Mouse (Mus musculus) thymus, adult 2 months (tissue): ENCODE results near the gene Igtp.

Source experiments
- CTCF ChIP-seq: fragments of 200-500 bp; IDR thresholded peaks from 2 replicates; pipeline ENCODE4 v1.5.1; 2012; ENCODE audit warnings: mild to moderate bottlenecking, control low read depth, low read length, moderate library complexity, borderline replicate concordance; ENCODE audit not compliant: control insufficient read depth, poor library complexity, insufficient read depth; ENCODE audit errors: extremely low read depth
- POLR2A ChIP-seq: fragments of 200-500 bp; IDR thresholded peaks from 2 replicates; pipeline ENCODE4 v1.6.1; 2012; ENCODE audit warnings: mild to moderate bottlenecking, low read length, control low read depth, moderate library complexity; ENCODE audit not compliant: control insufficient read depth, poor library complexity, insufficient read depth; ENCODE audit errors: extremely low read depth

GRCm38 (mm10) chr11:58231156-58231555, 31.8 kb downstream of the Igtp start:
- TF ChIP-seq CTCF (no peak), POLR2A (no peak)
